Mouse (Mus musculus) thymus, postnatal 10 days (tissue): ENCODE results near the gene Kif11.

Source experiments
- DNase-seq, 2 experiments: peaks; one replicate each; pipeline ENCODE4 v3.0.0; 2021; ENCODE audit warnings: low spot score in 2 of 2

Kif11 gene

GRCm38 (mm10) chr19:37377404-37377990 lies 1.3 kb downstream of the Kif11 start:
- no peak for DNase-seq

GRCm38 (mm10) chr19:37378816-37379215 lies 2.6 kb downstream of the Kif11 start:
- DNase-seq = no peak

GRCm38 (mm10) chr19:37386126-37386525 lies 9.9 kb downstream of the Kif11 start:
- DNase-seq = no peak

GRCm38 (mm10) chr19:37391869-37392268 lies 15.7 kb downstream of the Kif11 start:
- DNase-seq = no peak

- DNase-seq = no peak
Measured at GRCm38 (mm10) chr19:37396279-37396678, 20.1 kb downstream of the Kif11 start.

GRCm38 (mm10) chr19:37400936-37401335 lies 24.7 kb downstream of the Kif11 start:
- DNase-seq = no peak

- DNase-seq = peak in 1 of 2 experiments; percentile 23
Measured at GRCm38 (mm10) chr19:37418294-37418693, 42.1 kb downstream of the Kif11 start.

- DNase-seq = peak; percentile 11 to 62
Measured at GRCm38 (mm10) chr19:37419613-37420012, 43.4 kb downstream of the Kif11 start.

- DNase-seq = no peak
Measured at GRCm38 (mm10) chr19:37428589-37428988, 52.4 kb downstream of the Kif11 start.

GRCm38 (mm10) chr19:37431139-37431756 lies 55.0 kb downstream of the Kif11 start:
- no peak for DNase-seq

- no peak for DNase-seq
Measured at GRCm38 (mm10) chr19:37432868-37433570, 56.8 kb downstream of the Kif11 start.

GRCm38 (mm10) chr19:37433895-37434262 lies 57.7 kb downstream of the Kif11 start:
- DNase-seq = no peak

- DNase-seq = peak; percentile 23 to 39
Measured at GRCm38 (mm10) chr19:37434263-37434951, 58.2 kb downstream of the Kif11 start, which contains the start of gene Hhex. Hhex (plus strand) TSS chr19:37434810.

GRCm38 (mm10) chr19:37435041-37435852 lies 59.0 kb downstream of the Kif11 start:
- DNase-seq = peak in 1 of 2 experiments; percentile 9

GRCm38 (mm10) chr19:37435853-37436174 lies 59.6 kb downstream of the Kif11 start:
- no peak for DNase-seq

GRCm38 (mm10) chr19:37436514-37437288 lies 60.5 kb downstream of the Kif11 start:
- no peak for DNase-seq

- DNase-seq = no peak
Measured at GRCm38 (mm10) chr19:37437289-37437606, 61.0 kb downstream of the Kif11 start.

GRCm38 (mm10) chr19:37440181-37440580 lies 64.0 kb downstream of the Kif11 start:
- DNase-seq = no peak

GRCm38 (mm10) chr19:37440708-37441475 lies 64.7 kb downstream of the Kif11 start:
- DNase-seq = no peak
